Mouse (Mus musculus) midbrain, embryonic 11.5 days (tissue): Measurements from ENCODE around the gene Cd8b1. TPM values are rescaled to one million over a fixed set of nuclear protein-coding genes. Genes with fewer than 3 reads are reported as not detected.
"Not testable (repeated sequence)": the region's sequence is repeated elsewhere in the genome, so short reads cannot be mapped to it uniquely, and the experiment has no call there.

Experiments
- ATAC-seq: fragments of 200-750 bp; cut with Nextera tagmentation; 2 replicates; pipeline ENCODE4 v1.8.0; 2017; ENCODE audit warnings: moderate TSS enrichment, moderate library complexity; ENCODE audit not compliant: low FRiP score
- DNase-seq: peaks from one replicate; pipeline ENCODE4 v3.0.0; 2015; ENCODE audit warnings: low spot score; ENCODE audit errors: missing footprints
- H3K27ac ChIP-seq: fragments of 300-500 bp; sonication (generic); 2 replicates; pipeline ENCODE4 v1.5.1; 2014; ENCODE audit warnings: low read depth, low read length
- H3K27me3 ChIP-seq: fragments of 300-500 bp; sonication (generic); 2 replicates; pipeline ENCODE4 v1.6.1; 2014; ENCODE audit warnings: mild to moderate bottlenecking, low read length, moderate library complexity, mixed read lengths; ENCODE audit not compliant: control insufficient read depth, insufficient read depth
- H3K36me3 ChIP-seq: fragments of 300-500 bp; sonication (generic); 2 replicates; pipeline ENCODE4 v1.6.1; 2014; ENCODE audit warnings: mild to moderate bottlenecking, low read length, moderate library complexity, mixed read lengths; ENCODE audit not compliant: control insufficient read depth, insufficient read depth
- H3K4me1 ChIP-seq: fragments of 300-500 bp; sonication (generic); 2 replicates; pipeline ENCODE4 v1.6.1; 2014; ENCODE audit warnings: low read length; ENCODE audit not compliant: control insufficient read depth, insufficient read depth
- H3K4me2 ChIP-seq: fragments of 300-500 bp; sonication (generic); 2 replicates; pipeline ENCODE4 v1.6.1; 2014; ENCODE audit warnings: mild to moderate bottlenecking, moderate library complexity
- H3K4me3 ChIP-seq: fragments of 300-500 bp; sonication (generic); 2 replicates; pipeline ENCODE4 v1.5.1; 2014; ENCODE audit warnings: low read depth, low read length
- H3K9ac ChIP-seq: fragments of 300-500 bp; sonication (generic); 2 replicates; pipeline ENCODE4 v1.6.1; 2014; ENCODE audit warnings: low read length
- H3K9me3 ChIP-seq: fragments of 300-500 bp; sonication (generic); 2 replicates; pipeline ENCODE4 v1.6.1; 2016; ENCODE audit warnings: low read length; ENCODE audit not compliant: control insufficient read depth
- WGBS: fragments of 180-500 bp; shearing (Covaris S2); extraction: QIAGEN DNeasy Blood & Tissue Kit; methylation state at CpG from one replicate; pipeline ENCODE4 v1.1.7; 2014; 5-methylcytosine and 5-hydroxymethylcytosine counted together
- polyA plus RNA-seq: library from polyadenylated mRNA; unstranded; fragments of >200 nt; fragmentation: Nextera tagmentation; extraction: Ambion mirVana; gene quantifications from 2 replicates; pipeline ENCODE4 v1.2.1, GENCODE M21; 2014

Gene Cd8b1
- polyA plus RNA-seq, 1 experiment from 2014 or later = not detected

GRCm38 (mm10) chr6:71307486-71307885 is 15.1 kb upstream of the Cd8b1 start:
- Histone ChIP-seq H3K27me3 (no peaks in the 10 kb centered on the region), H3K9ac (no peak overlapping the region), H3K36me3 (no peaks in the 10 kb centered on the region), H3K27ac (no peak overlapping the region), H3K4me1 (no peaks in the 10 kb centered on the region), H3K4me2 (no peak overlapping the region), H3K9me3 (no peaks in the 10 kb centered on the region), H3K4me3 (no peak overlapping the region)
- WGBS = 90% methylated on average over 8 of the region's 8 CpGs
- DNase-seq (no peak), ATAC-seq (no peak)

DNA sequence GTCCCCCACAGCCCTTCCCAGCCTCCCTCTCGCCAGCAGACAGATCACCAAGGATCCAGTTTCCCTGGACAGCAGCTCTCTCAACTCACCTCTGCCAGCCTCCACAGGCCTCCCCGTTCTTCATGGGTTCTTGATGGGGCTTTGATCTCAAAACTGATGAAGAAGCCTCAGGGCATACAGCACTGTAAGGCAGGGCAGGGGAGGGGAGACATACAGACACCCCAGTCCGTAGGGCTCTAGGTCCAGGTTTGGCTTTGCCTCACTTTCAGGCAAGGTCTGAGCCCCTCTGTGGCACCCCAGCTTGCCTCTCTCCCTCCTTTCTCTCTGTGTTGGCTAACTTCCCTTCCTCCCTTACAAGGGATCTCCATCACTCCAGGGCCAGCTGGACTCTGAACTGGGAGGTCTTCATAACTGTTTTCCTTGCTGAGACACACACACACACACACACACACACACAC is 733 bp upstream of the Cd8b1 start, which contains the start of gene Smyd1:
TSS of gene Smyd1 (minus strand) at position 408 of the 458 bp plus-strand sequence.
- Histone ChIP-seq H3K9ac (no peak within 1 kb of the TSS), H3K4me2 (no peak within 1 kb of the TSS), H3K36me3 (no peaks in the 10 kb centered on the region), H3K9me3 (no peaks in the 10 kb centered on the region), H3K27me3 (no peaks in the 10 kb centered on the region), H3K27ac (no peak within 1 kb of the TSS), H3K4me1 (no peaks in the 10 kb centered on the region), H3K4me3 (no peak within 1 kb of the TSS)
- DNase-seq = no peak
- 86% methylated on average over 3 of the region's 3 CpGs for WGBS
- ATAC-seq = no peak

DNA sequence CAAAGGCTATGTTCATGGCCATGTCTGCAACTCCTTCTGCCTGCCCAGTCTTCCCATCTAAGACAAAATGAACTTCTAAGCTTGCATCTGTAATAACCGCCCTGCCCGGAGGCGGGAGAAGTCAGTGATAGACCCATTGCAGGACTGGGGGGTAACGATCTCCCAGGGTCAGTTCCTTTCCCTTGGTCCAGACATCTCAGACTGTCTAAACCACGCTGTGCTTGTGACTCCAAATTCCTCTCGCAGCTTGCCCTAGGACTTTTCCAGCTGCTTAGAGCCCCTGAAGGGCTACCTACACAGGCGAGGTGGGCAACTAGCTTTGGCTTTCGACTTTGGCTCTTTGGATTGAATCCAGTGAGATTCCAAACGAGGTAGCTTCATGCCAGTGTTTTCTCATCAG is 2.2 kb downstream of the Cd8b1 start:
- WGBS = 88% methylated on average over 9 of the region's 9 CpGs
- DNase-seq (no peak), ATAC-seq (no peak)
- Histone ChIP-seq H3K9me3 (no peaks in the 10 kb centered on the region), H3K27me3 (no peaks in the 10 kb centered on the region), H3K4me2 (no peak overlapping the region), H3K4me3 (no peak overlapping the region), H3K9ac (no peak overlapping the region), H3K4me1 (no peaks in the 10 kb centered on the region), H3K27ac (no peak overlapping the region), H3K36me3 (no peaks in the 10 kb centered on the region)

GRCm38 (mm10) chr6:71329881-71330280 is 7.3 kb downstream of the Cd8b1 start:
- WGBS = 89% methylated on average over 6 of the region's 6 CpGs
- no peaks in the 10 kb centered on the region for H3K9me3 ChIP-seq
- no peak for ATAC-seq

DNA sequence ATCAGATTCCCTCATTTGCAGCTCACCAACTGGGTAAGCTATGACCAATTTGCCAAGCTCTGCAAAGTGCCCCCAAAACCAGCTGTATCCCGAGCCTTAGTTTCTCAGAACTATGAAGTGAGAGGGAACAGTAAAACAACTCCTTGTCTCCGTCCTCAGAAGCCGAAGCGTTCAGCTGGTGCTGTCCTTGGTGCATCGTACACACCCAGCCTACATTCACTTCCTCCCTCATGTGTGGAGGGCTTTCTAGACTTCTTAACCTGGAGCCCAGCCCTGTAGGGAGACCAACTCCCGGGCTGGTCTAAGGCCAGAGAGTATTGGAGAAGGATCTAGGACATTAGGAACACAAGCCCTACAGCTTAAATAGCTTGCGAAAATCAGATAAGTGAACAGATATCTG is 7.9 kb downstream of the Cd8b1 start:
- H3K27me3 ChIP-seq = no peaks in the 10 kb centered on the region
- 88% methylated on average over 7 of the region's 7 CpGs for WGBS
- H3K4me2 ChIP-seq = no peak overlapping the region
- no peaks in the 10 kb centered on the region for H3K36me3 ChIP-seq
- H3K9ac ChIP-seq = no peak overlapping the region
- no peak overlapping the region for H3K4me3 ChIP-seq
- no peaks in the 10 kb centered on the region for H3K9me3 ChIP-seq
- DNase-seq (no peak), ATAC-seq (no peak)
- H3K27ac ChIP-seq = no peak overlapping the region
- H3K4me1 ChIP-seq = no peaks in the 10 kb centered on the region

More at GRCm38 (mm10) chr6:71329881-71330280, 7.3 kb downstream of the Cd8b1 start:
- H3K9ac ChIP-seq = no peak overlapping the region
- DNase-seq = no peak
- no peak overlapping the region for H3K27ac ChIP-seq
- H3K4me2 ChIP-seq = no peak overlapping the region
- no peaks in the 10 kb centered on the region for H3K27me3 ChIP-seq
- H3K36me3 ChIP-seq = no peaks in the 10 kb centered on the region
- no peak overlapping the region for H3K4me3 ChIP-seq
- H3K4me1 ChIP-seq = no peaks in the 10 kb centered on the region

DNA sequence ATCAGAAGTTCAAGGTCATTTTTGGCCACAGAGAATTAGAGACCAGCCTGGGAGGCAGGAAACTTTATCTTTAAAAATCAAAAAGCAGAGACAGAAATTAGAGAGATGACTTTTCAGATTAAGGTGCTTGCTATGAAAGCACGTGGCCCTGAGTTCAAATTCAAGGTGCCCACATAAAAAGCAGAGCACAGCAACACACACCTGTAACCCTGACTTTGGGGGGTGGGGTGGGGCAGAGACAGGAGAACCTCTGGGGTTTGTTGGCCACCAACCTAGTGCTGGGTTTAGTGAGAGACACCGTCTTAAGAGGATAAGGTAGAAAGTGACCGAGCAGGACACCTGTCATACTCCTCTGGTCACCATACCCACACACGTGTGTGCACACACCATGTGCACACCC is 8.9 kb downstream of the Cd8b1 start:
- H3K9ac ChIP-seq, H3K4me2 ChIP-seq, H3K27ac ChIP-seq, H3K27me3 ChIP-seq, H3K4me1 ChIP-seq, ATAC-seq, H3K36me3 ChIP-seq, H3K4me3 ChIP-seq, DNase-seq, H3K9me3 ChIP-seq: not testable (repeated sequence)
- 82% methylated on average over 2 of the region's 4 CpGs for WGBS

- Histone ChIP-seq H3K9ac (no peak overlapping the region), H3K4me1 (no peaks in the 10 kb centered on the region), H3K27ac (no peak overlapping the region), H3K4me2 (no peak overlapping the region), H3K36me3 (no peaks in the 10 kb centered on the region), H3K27me3 (no peaks in the 10 kb centered on the region), H3K9me3 (no peaks in the 10 kb centered on the region), H3K4me3 (no peak overlapping the region)
- WGBS = 85% methylated on average over 11 of the region's 11 CpGs
- ATAC-seq (no peak), DNase-seq (no peak)
Measured at GRCm38 (mm10) chr6:71332236-71332965, 9.8 kb downstream of the Cd8b1 start.

- H3K4me2 ChIP-seq = no peak overlapping the region
- ATAC-seq = no peak
- no peak overlapping the region for H3K27ac ChIP-seq
- no peaks in the 10 kb centered on the region for H3K4me1 ChIP-seq
- WGBS = 71% methylated on average over 3 of the region's 3 CpGs
- no peaks in the 10 kb centered on the region for H3K27me3 ChIP-seq
- no peak overlapping the region for H3K9ac ChIP-seq
- no peaks in the 10 kb centered on the region for H3K36me3 ChIP-seq
- H3K4me3 ChIP-seq = no peak overlapping the region
- DNase-seq = no peak
- no peaks in the 10 kb centered on the region for H3K9me3 ChIP-seq
Measured at GRCm38 (mm10) chr6:71333031-71333430, 10.4 kb downstream of the Cd8b1 start.

- Histone ChIP-seq H3K27me3 (no peaks in the 10 kb centered on the region), H3K9me3 (no peaks in the 10 kb centered on the region), H3K4me2 (no peak overlapping the region), H3K27ac (no peak overlapping the region), H3K36me3 (no peaks in the 10 kb centered on the region), H3K4me1 (no peaks in the 10 kb centered on the region), H3K4me3 (no peak overlapping the region), H3K9ac (no peak overlapping the region)
- 89% methylated on average over 11 of the region's 11 CpGs for WGBS
- DNase-seq (no peak), ATAC-seq (no peak)
Measured at GRCm38 (mm10) chr6:71333578-71334273, 11.1 kb downstream of the Cd8b1 start.
